Mouse (Mus musculus): ENCODE measurements around the gene Pde10a.

DNA sequence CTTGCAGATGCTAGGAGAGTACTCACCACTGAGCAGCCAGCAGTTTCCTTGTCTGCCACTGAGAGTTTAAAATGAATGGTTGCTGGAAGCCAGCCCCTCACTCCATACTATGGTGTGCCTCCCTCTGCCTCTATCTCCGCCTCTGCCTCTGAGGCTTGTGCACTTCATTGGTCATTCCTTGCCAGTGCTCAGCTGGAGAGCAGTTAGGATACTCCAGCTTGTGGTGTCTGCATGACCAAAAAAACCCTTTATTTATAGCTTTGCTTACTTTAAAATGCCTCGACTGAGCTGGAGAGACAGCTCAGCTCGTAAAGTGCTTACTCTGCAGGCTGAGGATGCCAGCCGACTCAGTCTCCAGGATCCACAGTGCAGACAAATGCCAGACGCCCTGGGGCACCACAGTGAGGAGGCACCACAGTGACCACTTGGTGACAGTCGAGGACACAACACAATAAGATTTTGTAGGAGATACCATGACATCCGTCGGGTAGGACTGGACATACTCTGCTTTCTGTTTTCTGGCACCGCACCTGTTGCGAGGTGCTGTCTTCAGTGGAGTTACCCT is 400.7 kb downstream of the Pde10a start:
- no peak for TF ChIP-seq MAZ (IDR thresholded peaks at IDR 0.05; ENCODE audit: low read depth, low read length)
- TF ChIP-seq POLR2A (IDR thresholded peaks at IDR 0.05; ENCODE audit: low read depth, low read length): no peak
- no peak for TF ChIP-seq E2F4 (IDR thresholded peaks at IDR 0.05; ENCODE audit: insufficient replicate concordance, low read depth, low read length)
- TF ChIP-seq EP300 (IDR thresholded peaks at IDR 0.05; ENCODE audit: low read length): no peak

Data from CH12.LX (cell line).